Mouse (Mus musculus): ENCODE data around the gene Klk1b4.
"Not testable (repeated sequence)": the region's sequence is repeated elsewhere in the genome, so short reads cannot be mapped to it uniquely, and the experiment has no call there.

Klk1b4 gene

GRCm38 (mm10) chr7:44207135-44207534 is at the start of gene Klk1b4:
TSS of gene Klk1b4 (plus strand) at chr7:44207435.
- in situ Hi-C loops (cut with MboI; ENCODE audit: low sequenced_read_pairs): not testable (repeated sequence)

- in situ Hi-C loops (cut with MboI; ENCODE audit: low sequenced_read_pairs): no loop called here
Observed at GRCm38 (mm10) chr7:44179299-44180045, 27.8 kb upstream of the Klk1b4 start.

- in situ Hi-C loops (cut with MboI; ENCODE audit: low sequenced_read_pairs): not testable (repeated sequence)
Observed at GRCm38 (mm10) chr7:44186516-44186915, 20.7 kb upstream of the Klk1b4 start.

- in situ Hi-C loops (cut with MboI; ENCODE audit: low sequenced_read_pairs): not testable (repeated sequence)
Observed at GRCm38 (mm10) chr7:44187936-44188335, 19.3 kb upstream of the Klk1b4 start, which contains the start of gene Klk1b24. TSS of gene Klk1b24 (plus strand) at chr7:44188236.

GRCm38 (mm10) chr7:44193466-44193865 is 13.8 kb upstream of the Klk1b4 start:
- in situ Hi-C loops (cut with MboI; ENCODE audit: low sequenced_read_pairs): not testable (repeated sequence)

- in situ Hi-C loops (cut with MboI; ENCODE audit: low sequenced_read_pairs): no loop called here
Observed at GRCm38 (mm10) chr7:44197891-44198290, 9.3 kb upstream of the Klk1b4 start, which contains the start of gene Klk1b3. TSS of gene Klk1b3 (plus strand) at chr7:44198191.

GRCm38 (mm10) chr7:44208307-44208706 is 1.1 kb downstream of the Klk1b4 start:
- in situ Hi-C loops (cut with MboI; ENCODE audit: low sequenced_read_pairs): no loop called here

GRCm38 (mm10) chr7:44215645-44216044 is 8.4 kb downstream of the Klk1b4 start, which contains the start of gene Klk1b5:
TSS of gene Klk1b5 (plus strand) at chr7:44215945.
- in situ Hi-C loops (cut with MboI; ENCODE audit: low sequenced_read_pairs): no loop called here

GRCm38 (mm10) chr7:44221601-44222000 is 14.4 kb downstream of the Klk1b4 start:
- in situ Hi-C loops (cut with MboI; ENCODE audit: low sequenced_read_pairs): not testable (repeated sequence)

- in situ Hi-C loops (cut with MboI; ENCODE audit: low sequenced_read_pairs): not testable (repeated sequence)
Observed at GRCm38 (mm10) chr7:44222335-44222734, 15.1 kb downstream of the Klk1b4 start.

- in situ Hi-C loops (cut with MboI; ENCODE audit: low sequenced_read_pairs): no loop called here
Observed at GRCm38 (mm10) chr7:44225076-44225475, 17.8 kb downstream of the Klk1b4 start, which contains the start of gene Klk1. TSS of gene Klk1 (plus strand) at chr7:44225360.

- in situ Hi-C loops (cut with MboI; ENCODE audit: low sequenced_read_pairs): no loop called here
Observed at GRCm38 (mm10) chr7:44235909-44236308, 28.7 kb downstream of the Klk1b4 start, which contains the start of gene Gm36864. TSS of gene Gm36864 (plus strand) at chr7:44236177.

GRCm38 (mm10) chr7:44239913-44240312 is 32.7 kb downstream of the Klk1b4 start:
- in situ Hi-C loops (cut with MboI; ENCODE audit: low sequenced_read_pairs): no loop called here

GRCm38 (mm10) chr7:44240712-44241111 is 33.5 kb downstream of the Klk1b4 start:
- in situ Hi-C loops (cut with MboI; ENCODE audit: low sequenced_read_pairs): no loop called here

- in situ Hi-C loops (cut with MboI; ENCODE audit: low sequenced_read_pairs): no loop called here
Observed at GRCm38 (mm10) chr7:44241163-44241562, 33.9 kb downstream of the Klk1b4 start.

GRCm38 (mm10) chr7:44244080-44244479 is 36.8 kb downstream of the Klk1b4 start:
- in situ Hi-C loops (cut with MboI; ENCODE audit: low sequenced_read_pairs): no loop called here

GRCm38 (mm10) chr7:44246055-44246983 is 39.1 kb downstream of the Klk1b4 start, which contains the start of the genes 1700028J19Rik and 2410002F23Rik:
TSS of gene 1700028J19Rik (minus strand) at chr7:44246695.
TSS of gene 2410002F23Rik (plus strand) at chr7:44246722.
- in situ Hi-C loops (cut with MboI; ENCODE audit: low sequenced_read_pairs): no loop called here

- in situ Hi-C loops (cut with MboI; ENCODE audit: low sequenced_read_pairs): no loop called here
Observed at GRCm38 (mm10) chr7:44246984-44247470, 39.8 kb downstream of the Klk1b4 start.

- in situ Hi-C loops (cut with MboI; ENCODE audit: low sequenced_read_pairs): no loop called here
Observed at GRCm38 (mm10) chr7:44247971-44248370, 40.7 kb downstream of the Klk1b4 start.

- in situ Hi-C loops (cut with MboI; ENCODE audit: low sequenced_read_pairs): no loop called here
Observed at GRCm38 (mm10) chr7:44249248-44249647, 42.0 kb downstream of the Klk1b4 start.

Data from CH12F3 (cell line).